Mouse (Mus musculus) forebrain, embryonic 14.5 days (tissue): Measurements from ENCODE around the gene Ptprn2. TPM values are rescaled to one million over a fixed set of nuclear protein-coding genes. Genes with fewer than 3 reads are reported as not detected.

Experiments used
- ATAC-seq: fragments of 200-750 bp; cut with Nextera tagmentation; 2 replicates; pipeline ENCODE4 v1.8.0; 2017; ENCODE audit warnings: mild to moderate bottlenecking, moderate library complexity
- DNase-seq: peaks from one replicate; pipeline ENCODE4 v3.0.0-alpha.2; 2015; ENCODE audit warnings: low spot score
- H3K27ac ChIP-seq: fragments of 300-500 bp; sonication (generic); 2 replicates; pipeline ENCODE4 v1.5.1; 2014; ENCODE audit warnings: low read depth, mild to moderate bottlenecking, control low read depth, low read length, moderate library complexity
- H3K27me3 ChIP-seq: fragments of 300-500 bp; sonication (generic); replicated peaks from 2 replicates; pipeline ENCODE4 v1.6.1; 2014; ENCODE audit warnings: low read length, control low read depth, mixed read lengths; ENCODE audit not compliant: control insufficient read depth, insufficient read depth
- H3K36me3 ChIP-seq: fragments of 300-500 bp; sonication (generic); 2 replicates; pipeline ENCODE4 v1.6.1; 2014; ENCODE audit warnings: low read length, control low read depth; ENCODE audit not compliant: control insufficient read depth, insufficient read depth
- H3K4me1 ChIP-seq: fragments of 300-500 bp; sonication (generic); 2 replicates; pipeline ENCODE4 v1.6.1; 2014; ENCODE audit warnings: antibody characterized with exemption, low read length, control low read depth; ENCODE audit not compliant: control insufficient read depth, insufficient read depth
- H3K4me2 ChIP-seq: fragments of 300-500 bp; sonication (generic); 2 replicates; pipeline ENCODE4 v1.6.1; 2014; ENCODE audit warnings: mild to moderate bottlenecking, control low read depth, low read length
- H3K4me3 ChIP-seq: fragments of 300-500 bp; sonication (generic); 2 replicates; pipeline ENCODE4 v1.5.1; 2014; ENCODE audit warnings: low read depth, low read length, control low read depth
- H3K9ac ChIP-seq: fragments of 300-500 bp; sonication (generic); 2 replicates; pipeline ENCODE4 v1.6.1; 2014; ENCODE audit warnings: mild to moderate bottlenecking, low read length, control low read depth, moderate library complexity
- H3K9me3 ChIP-seq: fragments of 300-500 bp; sonication (generic); replicated peaks from 2 replicates; pipeline ENCODE4 v1.6.1; 2016; ENCODE audit warnings: low read length, control low read depth, mixed read lengths; ENCODE audit not compliant: control insufficient read depth
- WGBS: fragments of 180-500 bp; shearing (Covaris S2); extraction: QIAGEN DNeasy Blood & Tissue Kit; methylation state at CpG from one replicate; pipeline ENCODE4 v1.1.7; 2014; 5-methylcytosine and 5-hydroxymethylcytosine counted together
- polyA plus RNA-seq: library from polyadenylated mRNA; unstranded; fragments of >200 nt; fragmentation: Nextera tagmentation; extraction: Ambion mirVana; gene quantifications from 2 replicates; pipeline ENCODE4 v1.2.1, GENCODE M21; 2014

Ptprn2 gene
- polyA plus RNA-seq, 1 experiment from 2014 or later, result 4.1 TPM

- H3K27ac ChIP-seq, result no peak overlapping the region
- no peak for DNase-seq
- no peak for ATAC-seq
- WGBS, result 85% methylated on average over 2 of the region's 2 CpGs
- H3K36me3 ChIP-seq, result no peaks in the 10 kb centered on the region
- H3K9ac ChIP-seq, result no peak overlapping the region
- H3K9me3 ChIP-seq, result no peaks in the 10 kb centered on the region
- H3K4me2 ChIP-seq, result no peak overlapping the region
- no peaks in the 10 kb centered on the region for H3K4me1 ChIP-seq
- H3K4me3 ChIP-seq, result no peak overlapping the region
- no peaks in the 10 kb centered on the region for H3K27me3 ChIP-seq
Measured at GRCm38 (mm10) chr12:116473264-116473663, 12.3 kb upstream of the Ptprn2 start.

- DNase-seq, result no peak
Measured at GRCm38 (mm10) chr12:116473761-116474160, 11.8 kb upstream of the Ptprn2 start.

GRCm38 (mm10) chr12:116474676-116475075, 10.8 kb upstream of the Ptprn2 start:
- Histone ChIP-seq H3K27ac (no peak overlapping the region), H3K27me3 (no peaks in the 10 kb centered on the region), H3K4me2 (no peak overlapping the region), H3K4me1 (no peaks in the 10 kb centered on the region), H3K9ac (no peak overlapping the region), H3K9me3 (no peaks in the 10 kb centered on the region), H3K4me3 (no peak overlapping the region), H3K36me3 (no peaks in the 10 kb centered on the region)
- DNase-seq (no peak), ATAC-seq (no peak)
- WGBS, result 75% methylated on average over 3 of the region's 3 CpGs

More at GRCm38 (mm10) chr12:116473761-116474160, 11.8 kb upstream of the Ptprn2 start:
- H3K9me3 ChIP-seq, result no peaks in the 10 kb centered on the region
- H3K4me2 ChIP-seq, result no peak overlapping the region
- H3K4me1 ChIP-seq, result no peaks in the 10 kb centered on the region
- no peak for ATAC-seq
- no peak overlapping the region for H3K27ac ChIP-seq
- no peaks in the 10 kb centered on the region for H3K36me3 ChIP-seq
- H3K4me3 ChIP-seq, result no peak overlapping the region
- no peaks in the 10 kb centered on the region for H3K27me3 ChIP-seq
- H3K9ac ChIP-seq, result no peak overlapping the region

- 80% methylated on average over 1 of the region's 1 CpGs for WGBS
- ATAC-seq, result no peak
Measured at GRCm38 (mm10) chr12:116478771-116479170, 6.7 kb upstream of the Ptprn2 start.

GRCm38 (mm10) chr12:116481921-116482320, 3.6 kb upstream of the Ptprn2 start:
- ATAC-seq (no peak), DNase-seq (no peak)
- Histone ChIP-seq H3K9ac (no peak overlapping the region), H3K4me2 (no peak overlapping the region), H3K27ac (no peak overlapping the region), H3K4me1 (peaks cover 5% of the 10 kb centered on the region), H3K27me3 (no peaks in the 10 kb centered on the region), H3K36me3 (no peaks in the 10 kb centered on the region), H3K9me3 (no peaks in the 10 kb centered on the region), H3K4me3 (no peak overlapping the region)
- WGBS, result 86% methylated on average over 1 of the region's 1 CpGs

More at GRCm38 (mm10) chr12:116478771-116479170, 6.7 kb upstream of the Ptprn2 start:
- Histone ChIP-seq H3K4me2 (no peak overlapping the region), H3K9ac (no peak overlapping the region), H3K4me3 (no peak overlapping the region), H3K9me3 (no peaks in the 10 kb centered on the region), H3K27me3 (no peaks in the 10 kb centered on the region), H3K4me1 (no peaks in the 10 kb centered on the region), H3K27ac (no peak overlapping the region), H3K36me3 (no peaks in the 10 kb centered on the region)
- no peak for DNase-seq

GRCm38 (mm10) chr12:116483581-116483980, 1.9 kb upstream of the Ptprn2 start:
- Histone ChIP-seq H3K4me1 (peaks cover 5% of the 10 kb centered on the region), H3K27me3 (no peaks in the 10 kb centered on the region), H3K27ac (no peak overlapping the region), H3K4me3 (no peak overlapping the region), H3K36me3 (no peaks in the 10 kb centered on the region), H3K9me3 (no peaks in the 10 kb centered on the region), H3K9ac (no peak overlapping the region), H3K4me2 (no peak overlapping the region)
- DNase-seq (no peak), ATAC-seq (no peak)
- WGBS, result 68% methylated on average over 2 of the region's 2 CpGs

GRCm38 (mm10) chr12:116484991-116485390, 529 bp upstream of the Ptprn2 start:
- H3K27ac ChIP-seq, result no peak overlapping the region
- peak overlapping the region; percentile 90 for H3K4me2 ChIP-seq
- H3K27me3 ChIP-seq, result no peaks in the 10 kb centered on the region
- peaks cover 5% of the 10 kb centered on the region for H3K4me1 ChIP-seq
- no peak; the same call in 1 of the 2 replicates for ATAC-seq
- DNase-seq, result no peak
- 77% methylated on average over 8 of the region's 8 CpGs for WGBS
- H3K9me3 ChIP-seq, result no peaks in the 10 kb centered on the region
- H3K4me3 ChIP-seq, result peak overlapping the region; percentile 69
- peak overlapping the region; percentile 76; the same call in 1 of the 2 replicates for H3K9ac ChIP-seq
- no peaks in the 10 kb centered on the region for H3K36me3 ChIP-seq

- H3K4me2 ChIP-seq, result peak overlapping the region; percentile 90
- peak overlapping the region; percentile 80 for H3K27ac ChIP-seq
- H3K27me3 ChIP-seq, result no peaks in the 10 kb centered on the region
- no peak for DNase-seq
- H3K36me3 ChIP-seq, result no peaks in the 10 kb centered on the region
- peak overlapping the region; percentile 76 for H3K9ac ChIP-seq
- peaks cover 5% of the 10 kb centered on the region for H3K4me1 ChIP-seq
- H3K9me3 ChIP-seq, result no peaks in the 10 kb centered on the region
- H3K4me3 ChIP-seq, result peak overlapping the region; percentile 69
- peak; percentile 21; the same call in 1 of the 2 replicates for ATAC-seq
- WGBS, result 2% methylated on average over 10 of the region's 10 CpGs
Measured at GRCm38 (mm10) chr12:116486404-116486730, 847 bp downstream of the Ptprn2 start.

- ATAC-seq (no peak), DNase-seq (no peak)
- no peak overlapping the region for H3K4me2 ChIP-seq
- WGBS, result 57% methylated on average over 8 of the region's 8 CpGs
- H3K4me1 ChIP-seq, result peaks cover 5% of the 10 kb centered on the region
- H3K27me3 ChIP-seq, result no peaks in the 10 kb centered on the region
- H3K9me3 ChIP-seq, result no peaks in the 10 kb centered on the region
- no peak overlapping the region for H3K9ac ChIP-seq
- H3K4me3 ChIP-seq, result no peak overlapping the region
- no peak overlapping the region for H3K27ac ChIP-seq
- no peaks in the 10 kb centered on the region for H3K36me3 ChIP-seq
Measured at GRCm38 (mm10) chr12:116488836-116489235, 3.3 kb downstream of the Ptprn2 start.
